Mouse (Mus musculus) skeletal muscle tissue, adult 2 months (tissue): Measurements from ENCODE around the gene Chmp6.

Source experiments
- DNase-seq: peaks from one replicate; pipeline ENCODE4 v3.0.0-alpha.2; 2012; ENCODE audit warnings: low read depth, low spot score

Chmp6 gene

GRCm38 (mm10) chr11:119907711-119908110, 5.5 kb upstream of the Chmp6 start:
- no peak for DNase-seq

GRCm38 (mm10) chr11:119909436-119909835, 3.8 kb upstream of the Chmp6 start:
- no peak for DNase-seq

- no peak for DNase-seq
Measured at GRCm38 (mm10) chr11:119912845-119913244, 396 bp upstream of the Chmp6 start.

- DNase-seq = no peak
Measured at GRCm38 (mm10) chr11:119913935-119914314, 684 bp downstream of the Chmp6 start.

GRCm38 (mm10) chr11:119914381-119914780, 1.1 kb downstream of the Chmp6 start:
- no peak for DNase-seq

GRCm38 (mm10) chr11:119915666-119916065, 2.4 kb downstream of the Chmp6 start:
- no peak for DNase-seq

- no peak for DNase-seq
Measured at GRCm38 (mm10) chr11:119916102-119916790, 3.0 kb downstream of the Chmp6 start.

GRCm38 (mm10) chr11:119916834-119917469, 3.7 kb downstream of the Chmp6 start:
- DNase-seq = no peak

- no peak for DNase-seq
Measured at GRCm38 (mm10) chr11:119918521-119918920, 5.3 kb downstream of the Chmp6 start.

GRCm38 (mm10) chr11:119919432-119919831, 6.2 kb downstream of the Chmp6 start:
- no peak for DNase-seq

- no peak for DNase-seq
Measured at GRCm38 (mm10) chr11:119919897-119920296, 6.7 kb downstream of the Chmp6 start.

- no peak for DNase-seq
Measured at GRCm38 (mm10) chr11:119920668-119921067, 7.4 kb downstream of the Chmp6 start.

GRCm38 (mm10) chr11:119925176-119925575, 11.9 kb downstream of the Chmp6 start:
- peak; percentile 62 for DNase-seq

- no peak for DNase-seq
Measured at GRCm38 (mm10) chr11:119926762-119927161, 13.5 kb downstream of the Chmp6 start.

GRCm38 (mm10) chr11:119928023-119928681, 14.9 kb downstream of the Chmp6 start:
- DNase-seq = peak; percentile 43

- DNase-seq = no peak
Measured at GRCm38 (mm10) chr11:119929603-119930265, 16.5 kb downstream of the Chmp6 start.

- no peak for DNase-seq
Measured at GRCm38 (mm10) chr11:119931809-119932208, 18.6 kb downstream of the Chmp6 start.

GRCm38 (mm10) chr11:119933142-119933541, 19.9 kb downstream of the Chmp6 start:
- peak; percentile 64 for DNase-seq

- DNase-seq = no peak
Measured at GRCm38 (mm10) chr11:119933819-119934583, 20.8 kb downstream of the Chmp6 start.

GRCm38 (mm10) chr11:119934773-119935172, 21.5 kb downstream of the Chmp6 start:
- no peak for DNase-seq

- DNase-seq = no peak
Measured at GRCm38 (mm10) chr11:119935457-119935856, 22.2 kb downstream of the Chmp6 start.
